Mouse (Mus musculus): Measurements from ENCODE around the gene Cmss1. TPM values are rescaled to one million over a fixed set of nuclear protein-coding genes. Genes with fewer than 3 reads are reported as not detected.

Gene Cmss1
- polyA plus RNA-seq (2015; fragmentation: Nextera tagmentation; extraction: Ambion mirVana) = 34.0 and 37.8 TPM in 2 replicates

DNA sequence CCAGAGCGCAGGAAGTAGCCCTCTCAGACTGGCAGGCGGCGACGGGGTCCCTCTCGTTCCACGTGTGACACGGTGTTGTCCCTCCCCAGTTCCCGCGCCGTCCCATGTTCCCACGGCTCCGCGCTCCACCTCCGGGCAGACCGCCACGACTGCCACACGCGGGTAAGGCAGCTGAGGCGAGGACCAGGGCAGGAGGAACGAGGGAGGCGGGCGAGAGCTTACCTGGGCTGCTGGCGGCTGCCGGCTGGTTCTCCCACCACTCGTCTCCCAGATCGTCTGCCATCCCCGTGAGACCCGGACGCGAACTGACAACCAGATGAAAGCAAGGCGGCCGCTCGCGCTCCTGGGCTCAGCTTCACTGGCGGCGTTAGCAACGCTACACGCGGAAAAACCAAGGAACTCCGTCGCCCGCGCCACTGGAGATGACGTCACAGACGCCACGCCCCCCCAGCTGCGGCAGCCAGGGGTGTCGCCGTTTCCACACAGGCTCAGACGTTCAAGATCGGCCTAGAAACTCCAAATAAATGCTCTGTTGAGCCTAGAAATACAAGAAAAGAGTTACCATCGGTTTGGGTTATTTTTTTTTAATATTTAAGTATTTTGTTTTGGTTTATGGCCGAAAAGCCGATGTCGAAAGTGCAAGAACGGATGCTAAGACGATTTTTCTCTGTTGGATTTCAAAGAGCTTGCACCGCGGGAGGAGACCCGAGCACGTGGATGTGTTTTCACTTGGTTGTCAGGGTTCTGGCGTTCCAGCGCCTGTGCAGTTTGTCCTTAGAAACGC lies at the start of gene Cmss1:
Gene Cmss1 (minus strand): TSS at position 421 of the 784 bp plus-strand sequence.
- Histone ChIP-seq H3K4me1 (replicated peaks) (peaks cover 14% of the 10 kb centered on the region), H3K27ac (replicated peaks) (peak within 1 kb of the TSS; percentile 64), H3K9ac (peak within 1 kb of the TSS; percentile 77), H3K9me3 (no peaks in the 10 kb centered on the region), H3K4me3 (peak within 1 kb of the TSS; percentile 94), H3K36me3 (no peaks in the 10 kb centered on the region), H3K4me2 (peak within 1 kb of the TSS; percentile 72), H3K27me3 (no peaks in the 10 kb centered on the region)
- under 1% methylated on average over 64 of the region's 64 CpGs for WGBS
- ATAC-seq (ENCODE audit: low read depth) = peak; percentile 94

- Histone ChIP-seq H3K27ac (replicated peaks) (no peak overlapping the region), H3K9me3 (no peaks in the 10 kb centered on the region), H3K36me3 (no peaks in the 10 kb centered on the region), H3K4me3 (no peak overlapping the region), H3K4me2 (no peak overlapping the region), H3K9ac (no peak overlapping the region), H3K4me1 (replicated peaks) (no peaks in the 10 kb centered on the region), H3K27me3 (no peaks in the 10 kb centered on the region)
- 79% methylated on average over 2 of the region's 2 CpGs for WGBS
- ATAC-seq (ENCODE audit: low read depth) = no peak
These were observed 43.2 kb upstream of the Cmss1 start for GRCm38 (mm10) chr16:57649888-57650287.

DNA sequence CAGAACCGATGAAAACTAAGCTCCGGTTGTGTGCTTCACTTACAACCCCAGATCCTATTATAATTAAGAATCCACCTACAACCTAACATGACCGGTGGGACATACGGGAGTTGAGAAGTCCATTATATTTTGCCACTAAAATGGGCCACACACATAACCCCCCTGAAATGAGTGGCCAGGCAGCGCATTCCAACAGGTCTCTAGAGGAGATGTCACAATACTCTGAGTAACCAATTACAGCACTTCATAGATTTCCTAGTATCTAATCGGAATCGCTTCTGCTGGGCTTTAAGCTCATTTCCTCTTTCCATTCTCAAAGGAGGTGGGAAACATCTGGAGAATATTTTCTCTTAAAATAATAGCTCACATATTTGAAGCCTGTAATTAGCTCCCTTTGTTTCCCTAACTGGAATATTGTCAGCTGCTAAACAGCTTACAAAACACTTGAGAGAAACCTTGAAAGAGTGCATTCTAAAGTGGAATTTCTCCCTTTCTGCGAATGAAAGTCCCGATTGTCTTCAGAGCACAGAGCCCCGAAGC lies 34.8 kb upstream of the Cmss1 start:
- Histone ChIP-seq H3K36me3 (no peaks in the 10 kb centered on the region), H3K4me3 (no peak overlapping the region), H3K9me3 (no peaks in the 10 kb centered on the region), H3K9ac (no peak overlapping the region), H3K27ac (replicated peaks) (no peak overlapping the region), H3K4me2 (no peak overlapping the region), H3K4me1 (replicated peaks) (no peaks in the 10 kb centered on the region), H3K27me3 (no peaks in the 10 kb centered on the region)
- 74% methylated on average over 10 of the region's 10 CpGs for WGBS
- no peak for ATAC-seq (ENCODE audit: low read depth)

DNA sequence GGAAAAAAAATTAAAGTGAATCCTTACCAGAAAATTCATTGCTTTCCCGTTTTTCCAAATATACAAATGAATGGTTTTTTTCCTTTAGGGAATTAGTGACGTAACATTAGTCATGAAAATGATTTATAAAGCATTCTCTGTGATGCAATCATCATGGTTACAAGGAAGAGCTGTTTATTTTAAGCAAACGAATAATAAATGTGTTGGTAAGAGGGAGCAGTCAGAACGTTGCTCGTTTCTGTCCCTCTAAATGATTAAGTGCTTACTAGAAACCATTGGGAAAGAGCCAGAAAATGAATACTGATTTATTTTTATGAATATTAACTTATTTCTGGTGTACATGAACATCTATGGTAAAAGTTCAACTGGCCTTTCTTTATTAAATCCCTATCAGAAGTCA lies 28.1 kb upstream of the Cmss1 start:
- Histone ChIP-seq H3K27me3 (no peaks in the 10 kb centered on the region), H3K36me3 (no peaks in the 10 kb centered on the region), H3K4me1 (replicated peaks) (no peaks in the 10 kb centered on the region), H3K4me2 (no peak overlapping the region), H3K27ac (replicated peaks) (no peak overlapping the region), H3K4me3 (no peak overlapping the region), H3K9ac (no peak overlapping the region), H3K9me3 (no peaks in the 10 kb centered on the region)
- ATAC-seq (ENCODE audit: low read depth) = no peak
- WGBS = 63% methylated on average over 5 of the region's 5 CpGs

DNA sequence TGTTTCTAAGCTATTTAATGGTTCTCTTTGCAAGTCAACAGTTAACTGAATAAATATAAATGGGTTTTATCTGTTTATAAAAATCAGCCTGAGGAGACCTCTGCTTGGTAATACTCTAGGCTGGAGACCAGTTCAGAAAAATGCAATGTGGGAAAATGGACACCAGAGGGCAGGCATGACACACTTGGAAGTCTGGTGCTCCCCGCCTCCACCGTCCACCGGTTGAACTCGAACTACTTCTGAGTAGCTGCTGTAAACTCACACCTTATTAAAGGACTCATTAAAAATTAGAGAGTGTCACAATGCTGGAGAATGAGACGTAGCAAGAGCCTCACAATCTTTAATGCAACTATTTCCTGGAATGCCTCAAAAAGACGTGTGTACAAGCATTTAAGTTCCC lies 27.5 kb upstream of the Cmss1 start:
- peak; percentile 69; the same call in 1 of the 2 replicates for ATAC-seq (ENCODE audit: low read depth)
- no peaks in the 10 kb centered on the region for H3K9me3 ChIP-seq
- H3K4me1 ChIP-seq (replicated peaks) = no peaks in the 10 kb centered on the region
- WGBS = 14% methylated on average over 6 of the region's 6 CpGs
- H3K9ac ChIP-seq = no peak overlapping the region
- H3K4me2 ChIP-seq = no peak overlapping the region
- H3K27me3 ChIP-seq = no peaks in the 10 kb centered on the region
- no peak overlapping the region for H3K27ac ChIP-seq (replicated peaks)
- no peak overlapping the region for H3K4me3 ChIP-seq
- H3K36me3 ChIP-seq = no peaks in the 10 kb centered on the region

DNA sequence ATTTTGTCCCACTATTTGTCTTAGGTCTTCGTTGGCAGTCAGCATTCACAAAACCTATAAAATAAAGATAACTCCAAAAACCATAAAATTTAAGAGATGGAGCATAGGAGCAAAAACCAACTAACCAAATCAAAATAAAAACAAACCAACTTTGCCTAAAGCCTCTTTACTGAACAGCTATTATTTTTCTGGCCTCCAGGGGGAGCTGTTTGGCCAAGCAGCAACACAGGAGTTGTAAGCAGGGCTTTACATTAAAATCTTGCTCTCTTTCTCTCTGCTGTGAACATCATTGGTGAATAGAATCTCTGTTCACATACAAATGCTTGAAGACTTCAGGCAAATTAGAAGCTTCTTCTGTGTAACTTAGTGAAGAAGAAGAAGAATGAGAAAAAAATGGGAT lies 5.1 kb upstream of the Cmss1 start:
- no peak for ATAC-seq (ENCODE audit: low read depth)
- no peak overlapping the region for H3K27ac ChIP-seq (replicated peaks)
- H3K9me3 ChIP-seq = no peaks in the 10 kb centered on the region
- H3K9ac ChIP-seq = no peak overlapping the region
- no peaks in the 10 kb centered on the region for H3K36me3 ChIP-seq
- 2% methylated on average over 1 of the region's 1 CpGs for WGBS
- peaks cover 5% of the 10 kb centered on the region for H3K27me3 ChIP-seq
- H3K4me1 ChIP-seq (replicated peaks) = peaks cover 4% of the 10 kb centered on the region
- no peak overlapping the region for H3K4me3 ChIP-seq
- no peak overlapping the region for H3K4me2 ChIP-seq

DNA sequence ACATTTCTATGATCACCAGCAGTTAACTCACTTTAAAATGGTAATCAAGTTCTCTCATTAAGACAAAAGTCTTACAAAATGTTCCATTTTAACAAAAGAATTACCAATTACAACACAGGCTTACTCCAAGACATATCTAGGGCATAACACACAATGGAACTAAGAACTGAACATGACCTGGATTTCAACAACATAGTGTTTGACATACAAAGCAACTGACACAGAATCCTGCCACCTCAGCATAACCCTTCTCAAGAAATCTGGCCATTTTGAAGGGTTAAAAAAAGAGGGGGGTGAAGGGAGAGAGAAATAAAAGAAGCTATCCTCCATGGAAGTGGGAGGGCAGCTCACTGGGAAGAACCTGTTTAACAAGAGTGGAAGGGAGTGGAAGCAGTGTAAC lies 5.6 kb downstream of the Cmss1 start:
- H3K9me3 ChIP-seq = no peaks in the 10 kb centered on the region
- no peaks in the 10 kb centered on the region for H3K27me3 ChIP-seq
- H3K27ac ChIP-seq (replicated peaks) = no peak overlapping the region
- no peak overlapping the region for H3K4me2 ChIP-seq
- peaks cover 7% of the 10 kb centered on the region for H3K4me1 ChIP-seq (replicated peaks)
- H3K9ac ChIP-seq = no peak overlapping the region
- H3K36me3 ChIP-seq = no peaks in the 10 kb centered on the region
- no peak for ATAC-seq (ENCODE audit: low read depth)
- H3K4me3 ChIP-seq = no peak overlapping the region

- Histone ChIP-seq H3K27ac (replicated peaks) (no peak overlapping the region), H3K9ac (no peak overlapping the region), H3K4me3 (no peak overlapping the region), H3K36me3 (no peaks in the 10 kb centered on the region), H3K4me1 (replicated peaks) (no peaks in the 10 kb centered on the region), H3K4me2 (no peak overlapping the region), H3K27me3 (no peaks in the 10 kb centered on the region), H3K9me3 (no peaks in the 10 kb centered on the region)
- WGBS = 92% methylated on average over 4 of the region's 4 CpGs
- ATAC-seq (ENCODE audit: low read depth) = no peak
These were observed 9.2 kb downstream of the Cmss1 start for GRCm38 (mm10) chr16:57597295-57597957.

DNA sequence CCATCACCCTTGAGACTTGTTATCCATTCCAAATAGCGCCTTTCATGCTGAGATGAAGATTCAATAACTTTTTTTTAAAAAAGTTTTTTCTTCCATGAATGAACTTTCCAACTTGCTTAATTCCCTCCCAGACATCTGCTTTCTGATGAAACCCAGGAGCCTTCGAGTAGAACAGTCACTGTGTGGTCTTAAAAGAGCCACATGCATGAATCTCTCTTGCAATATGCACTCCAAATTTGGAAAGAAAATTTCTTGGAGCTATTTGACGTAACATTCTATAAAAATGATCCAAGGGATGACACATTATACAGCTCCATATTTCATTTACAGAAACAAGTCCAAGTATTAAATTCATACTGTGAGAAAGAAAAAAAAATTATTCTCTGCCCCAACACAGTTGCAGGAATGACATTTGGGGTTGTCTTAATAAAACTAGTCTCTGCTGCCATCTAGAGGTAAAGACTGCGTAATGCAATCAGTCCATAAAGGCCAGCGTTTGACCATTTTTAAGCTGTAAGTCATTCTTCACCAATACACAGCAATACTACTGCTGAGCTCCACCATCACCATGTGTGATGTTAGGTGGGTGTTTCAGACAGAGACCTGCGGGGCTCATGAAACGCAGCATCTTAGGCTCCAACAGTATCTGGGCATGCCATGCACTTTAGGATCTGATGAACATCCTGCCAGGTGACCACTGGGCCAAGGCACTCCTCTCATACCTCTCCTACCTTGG lies 13.1 kb downstream of the Cmss1 start:
- no peak for ATAC-seq (ENCODE audit: low read depth)
- Histone ChIP-seq H3K36me3 (no peaks in the 10 kb centered on the region), H3K27me3 (no peaks in the 10 kb centered on the region), H3K9me3 (no peaks in the 10 kb centered on the region), H3K4me1 (replicated peaks) (no peaks in the 10 kb centered on the region), H3K4me3 (no peak overlapping the region), H3K9ac (no peak overlapping the region), H3K4me2 (no peak overlapping the region), H3K27ac (replicated peaks) (no peak overlapping the region)
- 40% methylated on average over 7 of the region's 7 CpGs for WGBS

DNA sequence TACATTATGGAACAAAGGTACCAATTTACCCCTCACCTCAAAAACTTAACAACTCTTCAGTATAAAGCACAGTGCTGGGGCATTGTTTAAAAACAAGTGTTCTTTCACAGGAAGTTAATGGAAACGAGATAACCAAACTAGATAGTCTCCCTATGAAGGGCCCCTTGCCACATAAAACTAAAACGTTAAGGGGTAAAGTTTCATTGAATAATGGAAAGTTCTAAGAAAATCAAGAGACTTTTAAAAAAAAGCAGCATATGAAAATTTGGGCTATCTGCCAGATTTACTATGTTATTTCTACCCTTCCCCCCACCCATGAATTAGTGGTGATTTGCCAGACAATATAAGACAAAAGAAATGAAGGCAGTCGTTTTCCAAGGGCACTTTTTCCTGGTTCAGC lies 21.5 kb downstream of the Cmss1 start:
- Histone ChIP-seq H3K27ac (replicated peaks) (no peak overlapping the region), H3K27me3 (no peaks in the 10 kb centered on the region), H3K4me1 (replicated peaks) (no peaks in the 10 kb centered on the region), H3K36me3 (no peaks in the 10 kb centered on the region), H3K4me3 (no peak overlapping the region), H3K4me2 (no peak overlapping the region), H3K9ac (no peak overlapping the region), H3K9me3 (no peaks in the 10 kb centered on the region)
- ATAC-seq (ENCODE audit: low read depth) = no peak
- 47% methylated on average over 3 of the region's 3 CpGs for WGBS

- Histone ChIP-seq H3K4me2 (no peak overlapping the region), H3K27me3 (no peaks in the 10 kb centered on the region), H3K9ac (no peak overlapping the region), H3K27ac (replicated peaks) (no peak overlapping the region), H3K4me1 (replicated peaks) (no peaks in the 10 kb centered on the region), H3K4me3 (no peak overlapping the region), H3K36me3 (no peaks in the 10 kb centered on the region), H3K9me3 (no peaks in the 10 kb centered on the region)
- WGBS = 83% methylated on average over 2 of the region's 2 CpGs
- no peak for ATAC-seq (ENCODE audit: low read depth)
These were observed 24.7 kb downstream of the Cmss1 start for GRCm38 (mm10) chr16:57582008-57582407.

- no peaks in the 10 kb centered on the region for H3K36me3 ChIP-seq
- ATAC-seq (ENCODE audit: low read depth) = no peak
- H3K4me2 ChIP-seq = no peak overlapping the region
- H3K27ac ChIP-seq (replicated peaks) = no peak overlapping the region
- no peaks in the 10 kb centered on the region for H3K4me1 ChIP-seq (replicated peaks)
- no peaks in the 10 kb centered on the region for H3K9me3 ChIP-seq
- no peaks in the 10 kb centered on the region for H3K27me3 ChIP-seq
- H3K4me3 ChIP-seq = no peak overlapping the region
- 84% methylated on average over 7 of the region's 7 CpGs for WGBS
- no peak overlapping the region for H3K9ac ChIP-seq
These were observed 26.6 kb downstream of the Cmss1 start for GRCm38 (mm10) chr16:57580041-57580440.
